25 mouse cellular contexts compared by ENCODE assay signal in the genomic region with DNA sequence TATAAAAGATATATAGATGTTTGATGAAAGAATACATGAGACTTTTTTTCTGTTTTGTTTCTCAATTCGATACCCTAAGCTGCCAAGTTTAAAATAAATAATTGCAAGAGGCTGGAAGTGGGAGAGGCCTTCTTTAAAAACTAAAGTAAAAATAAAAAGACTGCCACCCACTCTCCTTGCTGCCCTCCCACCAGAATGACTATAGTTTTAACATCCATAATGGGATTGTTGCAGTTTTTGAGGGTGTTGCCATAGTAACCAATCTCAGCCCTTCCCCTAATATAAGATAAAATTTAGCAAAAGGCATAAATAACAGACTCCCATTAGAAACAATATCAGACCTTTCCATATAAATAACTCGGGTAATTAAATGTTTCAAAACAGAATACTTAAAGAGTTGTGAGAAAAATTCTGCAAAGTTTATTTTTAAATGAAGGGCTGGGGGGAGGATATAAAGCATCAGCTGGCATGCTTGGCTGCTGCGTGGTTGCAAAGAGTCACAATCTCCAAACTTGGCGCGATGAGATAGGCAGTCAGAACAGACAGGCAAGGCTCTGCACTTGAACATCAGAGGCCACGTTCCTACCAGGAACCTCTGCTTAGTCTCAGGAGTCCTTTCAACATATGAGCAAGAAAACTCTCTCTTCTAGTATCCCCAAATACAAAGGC. TPM values are rescaled to one million over a fixed set of nuclear protein-coding genes. Genes with fewer than 3 reads are reported as not detected.
DNase-seq lines count a peak whose midpoint lies in the region; ATAC-seq lines count a peak whose summit lies in the region.
"Had no signal": no experiment of that assay in that cellular context is flagged by ENCODE, and none has a peak within 500 bp of the region (broad histone marks: within the 10 kb centered on the region; RNA-seq: fewer than 3 reads in every experiment).

No protein-coding gene starts in this region.

- peak; percentile 74 for ATAC-seq in frontal cortex, adult (ENCODE audit: low TSS enrichment)
- peak; percentile 75; the same call in 1 of the 2 replicates for ATAC-seq in heart, embryonic 16.5 days (replicated peaks; ENCODE audit: extremely low read depth, insufficient read depth, low FRiP score)
- no peak for ATAC-seq in midbrain, embryonic 11.5 days (ENCODE audit: low FRiP score)
- peak; percentile 47 for ATAC-seq in forebrain, embryonic 16.5 days
- ATAC-seq: intestine, embryonic 16.5 days; lung, postnatal 0 days; midbrain, embryonic 16.5 days had no signal

- no peak for DNase-seq in frontal cortex, postnatal 25 days (ENCODE audit: low spot score in 2 of 2)
- no peak for DNase-seq in heart, adult 18-20 months
- DNase-seq in midbrain, embryonic 10.5 days (ENCODE audit: low spot score): no peak
- no peak for DNase-seq in midbrain, embryonic 11.5 days (ENCODE audit: low spot score, missing footprints)
- DNase-seq in gastrocnemius, adult 8-10 months (ENCODE audit: low spot score in 2 of 2): no peak
- DNase-seq: adrenal gland, postnatal 25 days; cerebellum, adult 18-20 months; cerebellum, postnatal 25 days; gastrocnemius, postnatal 14 days; heart, postnatal 10 days; kidney, postnatal 36 days; liver; retina, postnatal 1 day; thymus, postnatal 14 days had no signal

- WGBS in heart, embryonic 16.5 days: 38% methylated on average over 6 of the region's 6 CpGs
- WGBS in midbrain, embryonic 10.5 days: 62% methylated on average over 6 of the region's 6 CpGs
- 46% methylated on average over 6 of the region's 6 CpGs for WGBS in midbrain, embryonic 11.5 days
- 35% methylated on average over 6 of the region's 6 CpGs for WGBS in forebrain, embryonic 16.5 days

- no peak overlapping the region for H3K9ac ChIP-seq in heart, embryonic 16.5 days (ENCODE audit: low read length)
- no peak overlapping the region for H3K9ac ChIP-seq in midbrain, embryonic 11.5 days (ENCODE audit: low read length)
- no peak overlapping the region for H3K9ac ChIP-seq in forebrain, embryonic 16.5 days (replicated peaks; ENCODE audit: low read depth, low read length)
- H3K9ac ChIP-seq: embryonic facial prominence, embryonic 15.5 days; hindbrain, embryonic 15.5 days had no signal

- no peaks in the 10 kb centered on the region for H3K36me3 ChIP-seq in heart, embryonic 16.5 days (ENCODE audit: control insufficient read depth, insufficient read depth)
- H3K36me3 ChIP-seq in midbrain, embryonic 10.5 days: no peaks in the 10 kb centered on the region
- H3K36me3 ChIP-seq in midbrain, embryonic 11.5 days (ENCODE audit: control insufficient read depth, insufficient read depth, low read length): no peaks in the 10 kb centered on the region
- H3K36me3 ChIP-seq in forebrain, embryonic 16.5 days (ENCODE audit: control insufficient read depth, insufficient read depth): no peaks in the 10 kb centered on the region
- H3K36me3 ChIP-seq: embryonic facial prominence, embryonic 15.5 days; hindbrain, embryonic 15.5 days had no signal

- peaks cover 14% of the 10 kb centered on the region for H3K4me1 ChIP-seq in heart, embryonic 16.5 days (ENCODE audit: control insufficient read depth, insufficient read depth, low read length)
- peaks cover 22% of the 10 kb centered on the region for H3K4me1 ChIP-seq in midbrain, embryonic 10.5 days
- peaks cover 2% of the 10 kb centered on the region for H3K4me1 ChIP-seq in midbrain, embryonic 11.5 days (ENCODE audit: control insufficient read depth, insufficient read depth, low read length)
- peaks cover 26% of the 10 kb centered on the region for H3K4me1 ChIP-seq in forebrain, embryonic 16.5 days (replicated peaks; ENCODE audit: control insufficient read depth, insufficient read depth, low read length)
- H3K4me1 ChIP-seq: embryonic facial prominence, embryonic 15.5 days had no signal

- no peak overlapping the region for H3K4me2 ChIP-seq in heart, embryonic 16.5 days (ENCODE audit: low read depth, low read length)
- H3K4me2 ChIP-seq in midbrain, embryonic 11.5 days: no peak overlapping the region
- H3K4me2 ChIP-seq in forebrain, embryonic 16.5 days (ENCODE audit: low read length): no peak overlapping the region
- H3K4me2 ChIP-seq: embryonic facial prominence, embryonic 15.5 days; hindbrain, embryonic 15.5 days had no signal

- H3K4me3 ChIP-seq in heart, embryonic 16.5 days (ENCODE audit: low read length): no peak overlapping the region
- no peak overlapping the region for H3K4me3 ChIP-seq in midbrain, embryonic 10.5 days
- no peak overlapping the region for H3K4me3 ChIP-seq in midbrain, embryonic 11.5 days (ENCODE audit: low read depth, low read length)
- H3K4me3 ChIP-seq in forebrain, embryonic 16.5 days (replicated peaks; ENCODE audit: low read length): no peak overlapping the region
- H3K4me3 ChIP-seq: embryonic facial prominence, embryonic 15.5 days; hindbrain, embryonic 15.5 days had no signal

- H3K27me3 ChIP-seq in heart, embryonic 16.5 days (ENCODE audit: control insufficient read depth, insufficient read depth, low read length): no peaks in the 10 kb centered on the region
- no peaks in the 10 kb centered on the region for H3K27me3 ChIP-seq in midbrain, embryonic 10.5 days (ENCODE audit: low read depth, poor library complexity, severe bottlenecking)
- no peaks in the 10 kb centered on the region for H3K27me3 ChIP-seq in midbrain, embryonic 11.5 days (ENCODE audit: control insufficient read depth, insufficient read depth, low read length)
- no peaks in the 10 kb centered on the region for H3K27me3 ChIP-seq in forebrain, embryonic 16.5 days (replicated peaks; ENCODE audit: control insufficient read depth, insufficient read depth, low read length)
- H3K27me3 ChIP-seq: CH12.LX; embryonic facial prominence, embryonic 15.5 days; hindbrain, embryonic 15.5 days had no signal

- H3K27ac ChIP-seq in heart, embryonic 16.5 days (ENCODE audit: low read length): peak overlapping the region; percentile 34
- H3K27ac ChIP-seq in midbrain, embryonic 10.5 days (replicated peaks): 0 out of 2 replicates have a peak overlapping the region, but pooled peaks have one; percentile 20
- H3K27ac ChIP-seq in midbrain, embryonic 11.5 days (ENCODE audit: low read depth, low read length): no peak overlapping the region
- H3K27ac ChIP-seq in forebrain, embryonic 16.5 days (ENCODE audit: low read length): peak overlapping the region; percentile 51
- H3K27ac ChIP-seq: embryonic facial prominence, embryonic 15.5 days; hindbrain, embryonic 15.5 days; stomach, postnatal 0 days had no signal

- H3K9me3 ChIP-seq in heart, embryonic 16.5 days (replicated peaks; ENCODE audit: control insufficient read depth, low read length): 0 out of 2 replicates have a peak, but pooled peaks cover 2% of the 10 kb centered on the region
- H3K9me3 ChIP-seq in midbrain, embryonic 10.5 days (replicated peaks): no peaks in the 10 kb centered on the region
- H3K9me3 ChIP-seq in midbrain, embryonic 11.5 days (ENCODE audit: control insufficient read depth, low read length): no peaks in the 10 kb centered on the region
- H3K9me3 ChIP-seq in forebrain, embryonic 16.5 days (ENCODE audit: control insufficient read depth, low read length): no peaks in the 10 kb centered on the region
- H3K9me3 ChIP-seq: embryonic facial prominence, embryonic 15.5 days; hindbrain, embryonic 15.5 days had no signal

RNA-seq across cellular contexts. Expression of a gene that starts 57.8 kb away (rescaled TPM):
- polyA plus RNA-seq in heart, embryonic 16.5 days (2015; fragmentation: Nextera tagmentation; extraction: Ambion mirVana): 0.47 and 0.62 TPM in 2 replicates
- total RNA-seq in heart, adult 18-20 months (2021): under 1 TPM; 0.17 to 0.64 TPM
- 0.63 and 1.4 TPM in 2 replicates for polyA plus RNA-seq in midbrain, embryonic 10.5 days (2016; fragmentation: Nextera tagmentation; extraction: Ambion mirVana)
- 2.1 TPM in 2 replicates for polyA plus RNA-seq in midbrain, embryonic 11.5 days (2014; fragmentation: Nextera tagmentation; extraction: Ambion mirVana)
- 9.6 and 10.5 TPM in 2 replicates for polyA plus RNA-seq in forebrain, embryonic 16.5 days (2015; fragmentation: Nextera tagmentation; extraction: Ambion mirVana)
- under 1 TPM in 3 of 4 experiments, not detected in 1; 0.11 to 0.17 (median 0.16) TPM for total RNA-seq in gastrocnemius, adult 8-10 months (2022)
- total RNA-seq: MEL had no signal
